Mouse (Mus musculus) layer of hippocampus, adult 11-12 months (tissue): ENCODE data around the gene D5Ertd579e.

ENCODE experiments used
- DNase-seq: peaks from one replicate; pipeline ENCODE4 v3.0.0; 2022; ENCODE audit warnings: low spot score

Gene D5Ertd579e

DNA sequence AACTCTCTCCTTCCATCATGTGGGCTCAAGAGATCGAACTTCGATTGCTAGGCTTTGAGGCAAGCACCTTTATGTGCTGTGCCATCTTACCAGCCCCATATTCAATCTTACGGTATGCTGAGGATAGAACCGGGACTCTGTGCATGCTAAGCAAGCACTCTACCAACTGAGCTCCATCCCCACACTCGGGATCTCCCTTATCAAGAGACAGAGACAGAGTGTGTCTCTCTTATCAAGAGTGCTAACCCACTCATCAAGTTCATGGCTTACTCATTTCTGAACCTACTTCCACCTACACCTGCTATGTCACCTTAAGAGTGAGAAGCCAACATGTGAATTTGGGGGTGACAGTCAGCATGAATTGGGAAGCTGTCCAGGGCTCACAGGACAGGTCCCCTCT is 24.4 kb upstream of the D5Ertd579e start:
- no peak for DNase-seq

DNA sequence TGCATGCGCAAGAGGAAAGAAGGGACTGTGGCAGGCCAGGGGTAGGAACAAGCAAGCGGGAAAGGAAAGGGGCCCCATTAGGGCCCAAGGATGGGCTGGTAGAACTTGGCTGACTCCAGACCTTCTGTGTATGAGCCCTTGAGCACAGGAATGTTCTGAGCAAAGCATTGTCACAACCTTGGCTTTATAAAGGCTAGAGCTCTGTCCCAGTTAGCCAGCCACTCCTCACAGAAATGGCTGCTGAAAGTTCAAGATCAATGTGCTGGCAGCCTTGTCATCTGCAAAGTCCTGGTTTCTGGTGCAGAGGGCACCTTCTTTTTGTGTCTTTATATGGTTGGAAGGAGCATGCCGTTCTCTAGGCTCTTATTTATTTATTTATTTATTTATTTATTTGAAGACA is 23.8 kb upstream of the D5Ertd579e start:
- no peak for DNase-seq

DNA sequence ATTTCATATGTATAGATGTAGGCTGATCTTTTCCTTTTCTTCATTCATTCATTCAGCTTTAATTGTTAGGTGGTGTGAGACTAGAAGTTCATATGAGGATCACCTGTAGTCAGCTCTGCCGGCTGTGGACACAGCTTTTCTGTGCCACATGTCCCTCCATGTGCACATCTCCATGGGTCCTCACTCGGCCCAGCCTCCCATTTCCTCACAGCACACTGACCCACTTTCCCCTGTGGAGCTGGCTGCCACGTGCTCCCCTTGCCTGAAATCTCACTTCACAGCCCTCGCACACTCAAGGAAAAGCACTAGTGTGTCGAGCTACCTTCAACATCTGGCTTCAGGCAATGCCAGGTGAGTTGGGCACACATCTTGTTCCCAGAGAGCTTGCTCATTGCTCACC is 23.3 kb upstream of the D5Ertd579e start:
- no peak for DNase-seq

DNA sequence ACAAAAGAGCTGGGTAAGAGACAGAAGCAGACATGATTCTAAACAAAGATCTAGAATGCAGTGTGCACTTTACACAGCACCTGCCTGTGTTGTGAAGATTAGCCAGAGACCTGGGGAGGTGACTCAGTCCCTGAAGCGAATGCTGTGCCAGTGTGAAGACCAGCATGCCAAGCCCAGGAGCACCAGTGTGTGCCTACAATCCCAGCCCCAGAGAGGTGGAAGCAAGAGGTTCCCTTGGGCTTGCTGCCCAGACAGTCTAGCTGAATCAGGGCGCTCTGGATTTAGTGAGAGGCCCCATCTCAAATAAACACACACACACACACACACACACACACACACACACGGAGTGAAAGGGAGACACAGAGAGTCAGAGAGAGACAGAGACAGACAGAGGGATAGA is 22.1 kb upstream of the D5Ertd579e start:
- DNase-seq = no peak

DNA sequence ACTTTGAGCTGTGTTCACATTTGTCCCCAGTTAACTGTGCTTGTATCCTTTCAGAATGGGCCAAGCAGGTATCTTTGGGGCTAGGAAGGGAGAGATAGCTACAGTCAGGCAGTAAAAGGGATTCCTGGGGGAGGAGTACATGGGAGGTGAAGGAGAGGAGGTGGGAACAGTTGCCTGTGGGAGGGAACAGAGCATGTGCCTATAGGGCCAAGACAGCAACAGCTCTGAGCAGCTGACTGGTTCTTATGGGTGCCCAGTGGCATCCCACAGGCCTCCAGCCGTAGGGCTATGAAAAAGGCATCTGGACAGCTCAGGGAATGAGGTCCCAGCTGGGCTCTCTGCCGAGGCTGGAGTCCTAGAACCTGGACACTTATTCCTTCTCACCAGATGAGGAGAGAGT is 21.0 kb upstream of the D5Ertd579e start:
- no peak for DNase-seq

DNA sequence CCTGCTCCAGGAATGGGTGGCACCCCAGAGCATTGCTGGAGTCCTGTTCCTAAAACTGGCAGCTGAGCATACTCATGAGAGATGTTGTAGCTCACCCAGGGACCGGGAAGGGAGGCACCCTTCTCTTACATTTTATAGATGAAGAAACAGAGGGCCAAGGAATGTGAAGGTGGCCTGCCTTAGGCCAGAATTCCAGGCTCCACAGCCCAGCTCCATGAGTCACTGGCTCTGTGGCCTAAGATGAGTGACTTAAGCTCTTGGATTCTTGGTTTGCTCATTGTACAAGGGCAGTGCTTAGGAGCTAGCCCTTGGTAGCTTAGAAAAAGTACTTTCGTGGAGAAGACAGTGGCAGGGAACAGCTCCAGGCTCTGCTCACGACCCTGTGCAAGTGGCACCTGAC is 19.0 kb upstream of the D5Ertd579e start:
- DNase-seq = no peak

DNA sequence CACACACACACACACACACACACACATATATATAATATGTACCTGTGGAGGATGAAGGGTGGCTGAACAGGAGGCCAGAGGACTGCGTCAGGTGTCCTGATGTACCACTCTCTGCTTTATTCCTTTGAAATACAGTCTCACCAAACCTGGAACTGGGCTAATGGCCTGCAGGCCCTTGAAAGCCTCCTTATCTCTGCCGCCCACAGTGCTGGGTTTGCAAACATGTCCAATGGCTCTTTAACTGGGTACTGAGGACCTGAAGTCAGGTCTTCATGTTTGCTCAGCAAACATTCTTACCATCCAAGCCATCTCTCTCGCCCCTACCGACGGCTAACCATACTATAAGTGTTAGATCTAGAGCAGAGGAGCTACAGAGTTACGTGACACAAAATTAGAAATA is 17.9 kb upstream of the D5Ertd579e start:
- DNase-seq = no peak

DNA sequence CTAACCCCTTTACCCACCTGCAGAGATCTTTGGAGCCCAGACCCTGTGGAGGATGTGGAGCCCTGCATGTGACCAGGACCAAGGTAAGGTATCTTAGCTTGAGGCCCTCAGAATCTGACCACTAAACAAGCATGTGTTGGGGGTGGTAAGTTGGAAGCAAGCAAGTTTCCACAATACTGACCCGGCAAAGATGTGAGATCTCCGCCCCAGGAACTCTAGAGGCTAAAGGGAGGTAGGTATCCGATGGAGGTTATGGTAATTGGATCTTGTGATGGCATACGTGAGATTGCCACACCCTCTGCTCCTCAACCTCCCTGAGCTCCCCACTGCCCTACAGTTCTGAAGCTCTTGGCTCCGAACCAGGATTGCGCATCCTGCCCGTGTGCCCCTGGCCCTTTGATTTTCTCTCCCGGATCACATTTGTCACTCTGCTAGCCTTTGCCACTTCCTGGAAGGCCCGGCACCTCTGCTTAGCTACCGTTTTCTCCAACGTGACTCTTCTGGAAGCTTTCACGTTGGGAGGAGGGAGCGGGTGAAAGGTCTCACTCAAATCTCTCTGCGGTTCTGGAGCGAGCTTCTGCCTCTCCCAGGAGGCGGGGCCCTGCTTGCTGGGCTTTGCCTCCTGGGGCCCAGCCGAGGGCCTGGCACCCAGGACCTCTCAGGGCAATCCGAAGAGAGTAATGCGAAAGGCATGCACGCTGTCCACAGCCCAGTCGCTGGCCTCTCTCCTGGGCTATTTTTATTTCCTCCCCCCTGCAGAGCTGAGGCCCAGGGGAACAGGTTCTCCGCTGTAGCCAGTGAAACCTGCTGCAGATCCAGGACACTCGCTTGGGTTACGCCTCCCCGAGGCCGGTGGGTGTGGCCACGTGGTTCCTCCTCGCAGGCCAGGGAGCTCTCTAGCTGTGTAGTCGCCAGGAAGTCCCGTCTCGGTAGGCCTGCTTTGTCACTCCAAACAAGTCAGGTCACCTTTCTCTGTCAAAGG is 17.0 kb upstream of the D5Ertd579e start:
- DNase-seq = peak; percentile 67

DNA sequence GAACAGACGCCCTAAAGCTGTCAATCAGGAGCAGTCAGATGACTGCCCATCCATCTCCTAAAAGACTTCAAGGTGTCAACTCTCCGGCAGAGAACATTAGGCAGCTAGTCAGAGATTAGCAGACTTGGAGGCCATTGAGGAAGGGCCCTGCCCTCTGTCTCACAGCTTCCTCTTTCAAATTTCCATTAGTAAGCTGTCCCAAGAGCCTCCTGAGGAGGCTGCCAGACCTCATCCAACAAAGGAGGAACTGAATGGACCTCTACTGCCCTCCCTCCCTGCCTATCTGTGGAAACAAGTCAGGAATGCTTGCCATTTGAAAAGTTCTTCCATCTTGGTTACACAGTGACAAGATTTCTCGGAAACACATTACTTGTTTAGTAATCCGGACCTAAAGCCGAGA is 16.0 kb upstream of the D5Ertd579e start:
- no peak for DNase-seq

DNA sequence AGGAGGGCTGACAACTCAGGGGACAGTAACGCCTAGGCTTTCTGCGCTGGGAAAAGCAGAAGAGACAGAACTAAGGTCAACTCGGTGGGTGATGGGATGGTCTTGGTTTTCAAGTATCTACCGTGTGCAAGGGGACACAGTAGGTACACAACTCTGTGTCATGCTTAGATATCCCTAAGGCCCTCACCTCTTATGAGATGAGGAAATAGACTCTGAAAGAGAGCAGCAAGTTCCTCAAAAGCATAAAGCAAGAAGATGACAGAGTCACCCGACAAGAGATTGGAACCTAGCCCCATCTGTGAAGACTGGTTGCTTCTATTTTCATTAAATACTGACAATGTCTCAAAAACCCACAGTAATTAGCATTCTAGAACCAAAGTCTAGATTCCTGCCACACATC is 10.0 kb upstream of the D5Ertd579e start:
- DNase-seq = no peak

DNA sequence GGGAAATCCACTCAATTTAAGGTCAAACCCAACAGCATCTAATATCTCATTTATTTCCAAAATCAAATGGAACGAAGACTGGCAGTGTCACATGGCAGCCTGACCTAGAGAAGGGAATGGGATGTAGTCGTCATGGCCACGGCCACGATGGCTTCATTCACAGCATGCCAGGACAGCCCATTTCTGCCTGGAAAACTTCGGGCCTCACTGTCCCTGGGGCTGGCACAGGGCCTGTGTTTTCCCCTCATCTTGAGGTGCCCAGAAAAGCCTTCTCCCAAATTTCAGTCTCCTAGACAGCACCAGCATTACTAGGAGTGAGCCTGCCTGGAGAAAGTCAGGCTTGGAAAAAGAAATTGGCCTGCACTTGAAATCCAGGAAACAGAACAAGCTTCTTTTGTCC is 9.6 kb upstream of the D5Ertd579e start:
- no peak for DNase-seq

DNA sequence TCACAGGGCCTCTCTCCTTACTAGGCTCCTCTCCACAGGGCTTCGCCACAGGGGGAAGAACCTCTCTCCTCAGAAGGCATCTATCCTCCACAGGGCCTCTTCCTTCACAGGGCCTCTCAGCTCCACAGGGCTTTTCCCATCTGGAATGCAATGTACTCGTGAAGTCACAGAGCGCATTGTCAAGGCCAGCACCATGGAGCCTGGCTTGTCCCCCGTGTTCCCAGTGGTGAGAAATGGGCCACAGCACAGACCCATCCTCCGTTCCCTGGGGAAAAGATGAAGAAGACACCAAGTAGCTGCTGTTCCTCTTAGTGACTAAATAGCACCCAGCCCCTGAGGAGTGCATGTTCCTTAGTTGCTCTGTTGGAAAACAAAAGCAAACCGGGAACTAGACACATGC is 8.9 kb upstream of the D5Ertd579e start:
- DNase-seq = no peak

DNA sequence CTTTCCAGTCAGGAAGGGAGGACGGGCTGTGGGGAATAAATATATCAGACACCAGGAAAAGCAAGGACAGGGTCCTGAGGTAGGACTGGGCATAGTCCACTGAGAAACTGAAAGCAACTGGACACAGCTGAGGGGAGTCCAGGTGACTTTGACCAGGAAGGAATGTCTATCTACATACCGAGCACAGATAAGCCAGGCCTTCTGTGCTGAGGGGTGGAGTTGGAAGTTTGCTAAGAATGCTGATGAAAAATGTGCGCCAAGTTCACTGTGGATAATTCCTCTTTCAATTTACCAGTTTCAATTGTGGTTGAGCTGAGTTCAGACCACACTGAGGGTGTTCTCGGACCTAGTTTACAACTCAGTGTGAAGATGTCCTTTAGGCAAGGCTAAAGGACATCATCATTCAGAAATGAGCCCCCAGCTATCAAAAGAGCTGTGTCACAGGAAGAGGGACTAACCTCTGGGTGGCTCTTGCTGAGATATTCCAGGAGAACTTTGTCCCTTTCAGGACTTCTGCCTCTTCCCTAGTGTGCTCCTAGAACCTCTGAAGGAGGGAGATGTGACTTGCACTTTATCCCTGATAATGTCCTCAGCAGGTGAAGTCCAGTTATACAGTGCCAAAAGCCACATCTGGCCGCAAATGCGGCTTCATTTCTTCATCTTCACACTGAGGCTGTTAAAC is 5.3 kb upstream of the D5Ertd579e start:
- no peak for DNase-seq

DNA sequence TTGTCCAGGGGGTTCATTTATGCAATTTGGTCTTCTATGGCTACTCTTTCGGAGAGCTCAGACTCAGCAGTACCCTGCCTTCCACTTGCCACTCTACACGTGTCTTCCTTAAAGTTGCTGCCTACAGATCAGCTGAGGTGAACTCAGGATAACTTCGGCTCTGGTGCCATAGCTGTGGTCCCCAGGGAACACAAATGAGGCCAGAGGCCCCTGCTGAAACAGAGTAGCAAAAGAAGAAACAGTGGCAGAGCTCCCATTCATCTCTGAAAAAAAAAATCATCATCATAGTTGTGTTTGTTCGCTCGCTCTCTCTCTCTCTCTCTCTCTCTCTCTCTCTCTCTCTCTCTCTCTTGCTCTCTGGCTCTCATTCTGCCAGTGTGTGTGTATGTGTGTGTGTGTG is 2.9 kb upstream of the D5Ertd579e start:
- no peak for DNase-seq

DNA sequence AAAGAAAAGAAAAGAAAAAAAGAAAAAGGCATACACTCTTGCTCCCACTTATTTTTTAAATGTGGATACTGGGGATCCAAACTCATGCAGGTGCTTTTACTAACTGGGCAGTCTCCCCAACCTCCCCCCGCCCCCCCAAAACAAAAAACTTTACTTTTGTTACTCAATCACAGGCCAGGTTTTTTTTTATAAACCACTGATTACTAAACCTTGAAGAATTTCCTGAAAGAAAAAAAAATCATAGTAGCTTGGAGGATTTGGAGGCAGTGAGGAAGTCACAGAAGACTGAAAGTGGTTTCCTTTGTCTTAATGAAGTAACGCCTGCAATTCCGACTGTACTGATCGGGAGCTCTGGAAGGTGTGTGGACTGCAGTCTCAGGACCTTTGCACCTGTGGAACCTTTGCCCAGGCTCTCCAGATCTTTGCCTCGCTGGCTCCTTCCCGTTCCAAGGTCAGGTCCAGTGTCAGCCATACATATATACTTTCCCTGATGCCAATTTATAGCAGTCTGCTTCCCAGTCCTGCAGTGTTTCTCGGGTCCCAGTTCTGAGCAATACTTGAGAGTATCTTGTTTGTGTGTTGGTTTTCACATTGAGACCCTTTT is 2.3 kb upstream of the D5Ertd579e start:
- no peak for DNase-seq

DNA sequence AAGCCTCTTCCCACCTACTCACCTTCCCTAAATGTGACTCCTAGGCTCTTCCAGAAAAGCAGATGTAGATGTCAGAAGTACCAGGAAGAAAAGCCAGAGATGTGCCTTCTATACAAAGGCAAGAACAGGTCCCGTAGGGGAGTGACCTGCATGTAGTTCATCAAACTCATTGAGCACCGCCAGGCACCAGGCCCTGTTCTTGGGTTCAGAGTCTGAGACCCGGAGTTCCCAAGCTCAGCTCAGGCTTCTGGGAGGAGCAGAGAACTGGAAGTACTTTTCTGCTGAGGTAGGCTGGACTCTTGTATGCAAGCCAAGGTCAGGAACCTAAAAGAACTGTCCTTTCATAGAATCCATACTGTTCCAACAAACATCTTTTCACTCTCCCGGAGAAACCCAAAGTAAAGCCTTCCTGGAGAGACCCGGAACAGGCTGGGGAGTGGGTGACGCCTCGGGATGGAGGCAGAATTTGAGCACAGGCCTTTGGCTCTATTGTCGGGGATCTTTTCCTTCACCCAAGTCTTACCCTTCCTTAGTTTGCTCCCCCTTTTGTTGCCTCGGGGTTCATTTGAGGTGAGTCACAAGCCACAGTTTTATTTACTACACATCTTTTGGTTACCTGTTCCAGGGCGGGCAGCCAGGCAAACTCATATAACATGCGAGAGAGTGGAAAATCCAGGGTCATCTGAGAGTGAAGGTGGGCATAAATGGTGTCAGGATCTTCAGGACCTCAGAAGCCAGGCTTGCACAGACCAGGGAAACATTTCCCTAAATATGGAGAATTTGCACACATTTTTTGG is 878 bp upstream of the D5Ertd579e start:
- DNase-seq = peak; percentile 34

DNA sequence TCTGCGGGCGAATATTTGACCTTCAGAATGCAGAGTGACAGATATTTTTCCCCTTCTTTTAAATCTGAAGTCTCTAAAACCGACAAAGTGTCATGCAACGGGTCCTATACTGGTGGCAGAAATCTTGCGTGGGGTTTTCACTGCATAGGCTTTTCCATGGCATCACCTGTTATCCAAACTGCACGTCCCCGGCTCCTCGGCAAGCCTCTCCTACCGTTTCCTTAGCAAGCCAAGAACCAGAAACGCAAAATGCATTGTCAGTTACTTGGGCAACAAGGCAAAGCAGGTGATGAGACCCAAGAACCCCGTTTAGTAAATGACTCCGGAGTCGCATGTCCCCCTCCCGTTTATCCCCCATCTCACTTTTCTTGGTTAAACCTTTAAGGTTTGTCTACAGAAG is 819 bp downstream of the D5Ertd579e start:
- DNase-seq = peak; percentile 22

DNA sequence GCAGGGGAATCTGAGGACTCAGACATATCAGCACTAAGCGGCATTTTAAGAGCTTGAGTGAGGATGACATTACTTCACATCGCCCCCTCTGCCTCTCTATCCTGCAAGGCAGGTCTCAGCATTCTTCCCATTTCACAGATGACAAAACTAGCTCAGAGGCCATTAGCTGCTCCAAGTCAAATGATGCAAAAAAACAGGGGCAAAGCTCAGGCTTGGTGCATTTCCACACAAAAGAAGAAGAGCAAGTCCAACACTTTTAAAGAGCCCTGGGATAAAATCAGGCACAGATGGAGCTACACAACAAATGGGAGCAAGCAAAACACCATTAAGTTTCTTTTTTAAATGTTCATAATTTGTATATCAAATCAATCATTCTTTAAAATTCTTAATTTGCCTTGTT is 2.2 kb downstream of the D5Ertd579e start:
- no peak for DNase-seq

DNA sequence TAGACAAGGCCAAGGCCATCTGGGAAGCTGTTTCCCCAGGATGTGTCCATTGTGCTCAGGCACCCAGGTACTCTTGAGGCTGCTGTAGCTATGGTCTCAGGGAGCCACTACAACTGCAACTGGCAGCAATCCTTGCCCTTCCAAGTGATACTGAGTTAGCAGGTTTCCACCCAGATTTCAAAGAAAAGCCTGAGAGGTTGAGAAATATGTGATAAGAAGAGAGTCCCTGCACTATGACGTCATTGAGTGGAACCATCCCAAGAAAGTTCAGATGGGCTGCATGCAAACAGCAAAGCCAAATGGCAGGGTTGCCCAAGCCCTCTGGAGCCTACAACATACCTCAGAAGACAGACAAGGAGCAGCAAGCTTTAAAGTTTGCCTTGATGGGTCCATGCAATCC is 4.4 kb downstream of the D5Ertd579e start:
- DNase-seq = no peak

DNA sequence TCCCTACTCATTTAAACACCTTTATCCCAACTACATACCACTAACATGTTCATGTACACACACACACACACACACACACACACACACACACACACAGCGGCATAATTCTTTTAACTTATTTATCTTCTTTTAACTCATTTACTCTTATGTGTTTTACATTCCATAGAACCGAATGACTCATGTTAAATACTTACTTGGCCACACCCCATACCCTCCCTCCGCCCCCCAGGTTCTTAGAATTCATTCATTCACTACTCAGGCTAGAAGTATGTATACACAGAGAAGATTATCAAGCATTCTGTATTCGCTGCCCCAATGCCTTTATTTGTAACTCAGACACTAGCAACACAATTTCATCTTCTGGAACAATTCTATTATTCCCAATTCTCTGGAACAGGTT is 10.7 kb downstream of the D5Ertd579e start:
- DNase-seq = no peak

DNA sequence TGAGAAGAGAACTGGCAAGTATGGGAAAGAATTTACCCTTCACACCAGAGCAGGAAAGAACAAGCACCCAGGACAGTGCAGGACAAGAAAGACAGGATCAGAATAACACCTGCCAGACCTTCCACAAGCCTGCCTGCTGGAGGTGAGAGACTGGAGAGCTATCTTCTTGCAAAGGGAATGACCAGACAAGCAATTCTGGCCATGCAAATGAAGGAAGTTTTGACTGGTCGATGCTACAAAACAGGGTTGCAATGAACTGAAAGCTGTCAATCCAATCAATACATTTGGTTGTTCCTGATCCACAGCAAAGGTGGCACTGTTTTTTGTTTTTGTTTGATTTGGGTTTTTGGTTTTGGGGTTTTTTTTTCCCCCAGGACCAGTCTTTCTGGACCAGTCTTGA is 12.2 kb downstream of the D5Ertd579e start:
- DNase-seq = no peak

DNA sequence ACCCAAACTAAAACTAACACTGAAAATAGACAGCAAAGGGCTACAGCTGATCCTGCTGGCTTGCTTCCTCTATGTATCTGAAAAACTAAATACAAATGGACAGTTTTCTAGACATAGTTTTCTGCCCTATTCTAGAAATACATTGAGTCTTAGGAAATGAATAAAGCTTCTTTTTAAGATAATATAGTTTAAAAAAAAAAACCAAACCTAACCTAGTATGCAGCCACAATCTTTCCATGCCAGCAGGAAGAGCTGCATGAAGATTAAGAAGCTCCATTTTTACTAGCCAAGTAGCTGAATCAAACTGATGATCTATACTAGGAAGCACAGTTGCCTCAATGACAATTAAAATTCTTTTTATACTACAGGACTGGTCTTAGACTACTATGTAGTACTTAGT is 14.6 kb downstream of the D5Ertd579e start:
- DNase-seq = no peak
